Mouse (Mus musculus) gastrocnemius, postnatal 4 days (tissue): ENCODE measurements around the gene Mdh2. TPM values are rescaled to one million over a fixed set of nuclear protein-coding genes. Genes with fewer than 3 reads are reported as not detected.
A peak's percentile ranks its signal among the peaks of the same experiment; 100 is the strongest.

Experiments
- DNase-seq, 2 experiments: peaks; one replicate each; pipeline ENCODE4 v3.0.0; 2021 to 2022; ENCODE audit warnings: low spot score in 2 of 2, mixed read lengths in 2 of 2
- total RNA-seq, 2 experiments: library from RNA; stranded (reverse); gene quantifications; 2 replicates each; pipeline ENCODE4 v1.2.3; 2021

Gene Mdh2
- total RNA-seq, 2 experiments from 2014 or later: 712 to 717 TPM

DNA sequence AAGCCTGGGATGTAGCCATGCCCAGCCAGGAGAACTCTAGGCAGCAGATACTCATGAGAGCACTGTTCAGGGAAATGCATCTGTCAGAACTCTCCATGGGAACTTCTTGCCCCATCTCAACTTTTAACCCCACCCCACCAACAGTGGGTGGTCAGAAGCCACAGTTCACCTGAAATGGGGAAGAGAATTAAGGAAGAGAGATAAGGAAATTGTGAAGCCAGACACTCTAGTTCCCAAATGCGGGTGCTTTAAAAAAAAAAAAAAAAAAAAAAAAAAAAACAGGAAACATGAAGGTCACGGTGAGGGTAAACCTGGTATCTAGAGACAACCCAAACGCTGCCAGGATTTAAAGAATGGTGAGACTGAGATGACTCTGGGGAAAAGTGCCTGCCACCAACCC lies 5.8 kb upstream of the Mdh2 start:
- DNase-seq: no peak

DNA sequence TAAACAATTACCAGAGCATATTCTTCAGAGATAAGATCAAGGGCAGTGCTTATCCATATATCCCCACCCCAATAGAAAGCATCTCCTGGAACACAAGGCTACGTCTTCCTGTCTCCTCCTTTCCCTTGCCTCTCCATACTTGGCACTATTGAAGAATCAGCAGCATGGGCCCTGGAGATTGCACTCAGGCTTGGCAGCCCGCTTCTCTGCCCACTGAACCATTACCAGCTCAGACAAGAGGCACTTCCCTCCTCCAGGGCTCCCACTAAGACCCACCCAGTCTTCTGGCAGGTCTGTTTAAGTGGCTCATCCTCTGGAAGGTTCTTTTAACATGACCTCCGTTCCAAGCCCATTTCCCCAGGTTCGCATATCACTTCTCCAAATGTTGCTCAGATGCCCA lies 1.7 kb upstream of the Mdh2 start:
- DNase-seq: no peak

DNA sequence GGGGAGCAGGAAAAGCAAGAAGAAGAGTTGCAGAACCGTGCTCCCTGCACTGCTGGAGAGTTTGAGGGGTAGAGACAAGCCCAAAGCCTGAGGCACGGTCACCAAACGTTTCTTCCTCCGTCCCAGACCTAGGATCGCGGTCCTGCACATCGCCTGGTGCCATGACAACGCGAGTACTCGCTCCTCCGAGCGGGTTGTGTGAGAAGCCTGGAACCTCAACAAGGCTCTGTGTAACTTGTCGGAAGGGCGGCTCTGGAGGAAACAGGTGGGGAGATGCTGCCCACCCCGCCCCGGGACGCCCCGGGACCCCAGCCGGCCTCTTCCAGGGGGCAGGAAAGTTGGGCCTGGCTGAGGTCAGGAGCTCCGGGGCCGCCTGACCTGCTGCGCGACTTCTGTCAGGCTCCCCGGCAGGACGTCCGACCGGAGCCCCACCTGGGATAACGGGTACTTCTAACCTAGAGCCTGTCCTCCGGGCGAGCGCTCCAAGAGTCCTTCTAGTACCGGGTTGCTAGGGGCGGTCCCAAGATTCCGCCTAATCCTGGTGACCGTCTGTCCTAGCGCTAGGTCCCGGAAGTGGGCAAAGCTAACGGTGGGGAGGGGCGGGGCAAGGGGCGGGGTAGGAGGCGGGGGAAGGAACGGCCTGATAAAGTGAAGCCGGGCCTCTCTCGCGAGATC lies 347 bp upstream of the Mdh2 start, which contains the start of gene Styxl1:
Styxl1 (minus strand) TSS at position 590 of the 675 bp plus-strand sequence.
- peak in 1 of 2 experiments; percentile 52 for DNase-seq

DNA sequence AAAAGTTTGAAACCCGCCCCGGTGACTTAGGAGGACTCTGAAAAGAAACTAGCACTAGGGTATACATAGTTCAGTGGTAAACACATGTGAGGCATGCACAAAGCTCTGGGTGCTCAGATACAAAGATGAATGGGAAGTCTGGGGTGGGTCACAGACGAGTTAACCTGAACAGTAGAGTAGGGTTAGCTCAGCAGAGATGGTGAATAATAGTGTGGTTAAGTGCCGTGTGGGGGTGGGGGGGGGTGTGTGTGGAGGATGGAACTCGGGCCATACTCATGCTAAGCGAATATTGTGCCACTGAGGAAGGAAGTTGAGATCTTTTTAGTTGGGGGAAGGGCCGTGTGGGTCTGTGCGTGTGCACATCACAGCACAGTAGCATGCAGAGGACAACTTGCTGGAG lies 2.1 kb downstream of the Mdh2 start:
- no peak for DNase-seq

DNA sequence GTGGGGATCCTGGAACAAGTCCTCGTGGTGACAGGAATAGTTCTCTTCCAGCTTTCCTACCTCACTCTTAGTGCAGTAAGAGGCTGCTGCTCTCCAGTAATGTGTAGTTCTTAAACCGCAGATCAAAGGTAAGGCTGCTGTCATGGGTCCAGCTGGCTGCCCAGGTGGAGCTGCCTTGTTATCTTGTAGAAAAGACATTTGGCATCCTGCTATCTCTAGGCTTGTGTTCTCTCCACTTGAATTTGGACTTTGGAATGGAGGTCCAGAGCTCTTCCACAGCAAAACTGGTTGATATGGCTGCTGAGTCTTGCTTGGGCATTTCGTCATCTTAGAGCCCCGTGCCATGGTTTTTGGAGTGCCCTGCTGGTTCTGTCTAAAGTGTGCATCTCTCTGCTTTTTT lies 4.6 kb downstream of the Mdh2 start:
- DNase-seq: no peak

DNA sequence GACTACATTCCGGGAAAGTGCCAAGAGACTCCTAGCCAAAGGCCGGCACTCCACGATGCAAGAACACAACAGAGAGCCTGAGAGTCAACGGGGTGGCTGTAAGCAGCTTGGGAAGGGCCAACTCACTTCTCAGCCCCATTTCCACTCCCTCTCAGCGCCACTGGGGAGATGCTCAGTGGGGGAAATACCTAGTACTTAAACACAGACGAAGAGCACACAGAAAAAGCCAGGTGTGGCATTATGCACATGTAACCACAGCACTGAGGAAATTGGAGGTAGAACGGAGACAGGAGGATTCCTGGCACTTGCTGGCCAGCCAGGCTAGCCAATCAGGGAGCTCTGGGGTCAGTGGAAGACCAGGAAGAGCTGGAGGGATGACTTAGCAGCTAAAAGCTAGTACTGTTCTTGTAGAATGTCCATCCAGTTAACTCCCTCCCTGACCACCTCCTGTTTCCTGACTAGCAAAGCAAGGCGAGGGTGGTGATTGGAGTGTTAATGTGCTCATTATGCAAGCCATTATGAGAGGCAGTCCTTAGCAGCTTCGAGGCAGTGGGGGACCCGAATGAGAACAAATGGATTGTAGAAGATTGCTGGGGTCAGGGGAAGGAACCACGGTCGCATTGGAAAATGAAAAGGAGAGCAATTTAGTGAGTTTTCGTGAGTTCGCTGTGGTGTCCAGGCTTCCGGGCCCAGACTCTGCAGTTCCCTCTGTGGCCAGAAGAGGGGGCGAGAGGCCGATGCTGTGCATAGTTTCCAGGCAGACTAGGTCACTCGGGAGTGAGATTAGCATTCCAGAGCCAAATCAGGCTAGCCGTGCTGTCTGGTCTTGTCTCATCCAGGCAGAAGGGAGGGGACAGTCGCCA lies 15.9 kb downstream of the Mdh2 start:
- peak; percentile 77 to 87 for DNase-seq

DNA sequence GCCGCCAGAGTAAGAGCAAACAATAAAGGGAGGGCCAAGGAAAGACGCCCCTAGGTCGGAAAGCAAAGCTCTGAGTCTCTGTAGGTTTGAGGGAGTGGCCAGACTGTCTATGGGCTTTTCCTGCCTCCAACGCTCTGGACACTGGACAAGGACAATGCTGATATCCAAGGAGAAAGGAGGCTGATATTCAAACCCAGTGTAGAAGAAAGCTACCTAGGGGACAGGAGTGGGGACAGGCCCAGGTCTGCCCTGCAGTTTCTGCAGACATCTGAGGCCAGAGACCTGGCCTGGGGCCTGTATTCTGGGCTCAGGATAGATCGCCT lies 16.5 kb downstream of the Mdh2 start:
- no peak for DNase-seq

DNA sequence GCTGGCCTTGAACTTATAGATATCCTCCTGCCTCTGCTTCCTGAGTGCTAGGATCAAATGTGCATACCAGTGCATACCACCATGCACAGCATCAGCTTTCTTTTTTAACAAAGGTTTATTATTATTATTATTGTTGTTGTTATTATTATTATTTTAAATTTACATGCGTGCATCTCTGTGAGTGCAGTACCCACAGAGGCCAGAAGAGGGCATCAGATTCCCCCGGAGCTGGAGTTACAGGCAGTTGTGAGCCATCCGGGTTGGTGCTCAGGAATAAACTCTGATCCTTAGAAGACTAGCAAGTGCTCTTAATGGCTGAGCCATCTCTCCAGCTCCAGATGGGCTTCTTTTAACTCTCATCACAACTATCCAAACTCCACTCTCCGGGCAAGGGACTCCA lies 21.5 kb downstream of the Mdh2 start:
- no peak for DNase-seq

DNA sequence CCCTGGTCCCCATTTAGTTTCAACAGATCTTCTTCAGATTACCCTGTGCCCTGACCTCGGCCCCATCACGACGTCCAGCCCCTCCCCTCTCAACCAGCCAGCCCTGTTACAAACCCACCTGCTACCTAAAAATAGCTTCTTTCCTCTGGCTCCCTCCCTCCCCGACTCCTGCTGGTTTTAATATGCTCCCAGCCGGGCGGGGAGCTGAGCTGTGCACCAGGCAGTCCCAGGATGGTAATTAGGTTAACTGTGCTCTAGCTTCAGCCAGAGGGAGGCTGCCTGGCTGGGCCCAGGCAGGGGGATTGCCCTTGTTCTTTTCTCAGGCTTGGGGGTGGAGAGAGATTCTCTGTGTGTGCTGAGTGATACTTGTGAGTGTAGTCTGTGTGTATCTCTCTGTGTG lies 22.6 kb downstream of the Mdh2 start:
- DNase-seq: no peak

DNA sequence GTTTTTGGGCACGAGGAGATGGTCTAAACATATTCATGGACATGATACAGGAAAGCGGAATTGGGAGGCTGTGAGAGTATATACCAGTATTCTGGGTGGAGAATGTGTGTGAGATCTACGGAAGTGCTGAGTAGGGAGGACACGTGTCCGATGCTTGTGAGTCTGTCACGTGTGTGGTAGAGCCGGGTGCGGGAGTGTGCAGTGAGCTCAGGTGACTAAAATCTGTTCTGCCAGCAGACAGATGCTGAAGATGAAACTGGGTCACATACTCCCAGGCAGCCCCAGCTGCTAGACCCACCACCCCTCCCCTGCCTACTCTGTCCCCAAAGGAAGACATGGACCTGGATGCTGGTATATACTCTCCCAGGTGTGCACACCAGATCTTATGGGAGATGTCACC lies 24.4 kb downstream of the Mdh2 start:
- no peak for DNase-seq

DNA sequence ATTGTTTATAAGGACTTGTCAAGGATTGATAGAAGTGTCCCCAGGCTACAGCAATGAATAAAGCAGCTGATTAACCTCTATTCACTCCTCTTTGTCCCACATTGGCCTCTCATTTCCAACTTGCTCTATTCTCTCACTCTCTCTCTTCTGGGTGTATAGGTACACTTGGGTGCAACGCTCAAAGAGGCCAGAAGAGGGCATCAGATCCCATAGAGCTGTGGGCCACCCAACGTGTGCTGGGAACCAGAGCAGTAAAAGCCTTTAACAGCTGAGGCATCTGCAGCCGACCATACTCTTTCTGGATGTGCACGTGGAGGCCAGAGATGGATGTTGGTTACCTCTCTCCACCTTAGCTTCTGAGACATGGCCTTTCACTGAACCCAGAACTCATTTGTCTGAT lies 24.9 kb downstream of the Mdh2 start:
- no peak for DNase-seq

DNA sequence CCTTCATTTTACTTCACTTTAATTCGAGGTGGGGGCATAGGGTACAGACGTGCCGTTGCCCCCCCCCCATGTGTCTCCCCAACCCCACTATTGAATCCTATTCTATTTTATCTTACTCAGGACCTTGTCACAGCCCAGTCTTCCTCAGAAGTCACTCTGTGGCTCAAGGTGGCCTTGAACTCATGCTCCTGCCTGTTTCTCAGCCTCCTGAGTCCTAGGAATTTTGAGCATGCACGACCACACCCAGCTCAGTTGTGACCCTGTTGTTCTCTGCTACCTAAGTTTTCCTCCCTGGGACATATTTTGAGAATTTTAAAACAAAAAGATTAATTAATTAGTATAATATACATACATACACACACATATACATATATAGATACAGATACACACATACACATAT lies 25.4 kb downstream of the Mdh2 start:
- DNase-seq: no peak

DNA sequence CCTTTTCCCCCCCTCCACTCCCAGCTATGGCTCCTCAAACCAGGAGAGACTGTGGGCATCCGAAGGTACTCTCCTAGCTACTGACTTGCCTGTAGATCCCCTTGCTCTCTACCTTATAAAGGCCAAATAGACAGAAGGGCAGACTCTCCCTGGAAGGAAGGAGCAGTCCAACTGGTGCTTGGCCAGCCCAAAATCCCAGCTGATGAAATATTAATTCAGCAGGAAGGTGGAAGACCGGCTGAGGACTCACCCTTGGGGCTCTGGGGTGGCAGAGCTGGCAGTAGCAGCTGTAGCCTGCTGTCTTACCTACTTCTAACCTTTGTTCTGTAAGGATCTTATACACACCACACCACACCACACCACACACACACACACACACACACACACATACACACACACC lies 26.5 kb downstream of the Mdh2 start:
- no peak for DNase-seq

DNA sequence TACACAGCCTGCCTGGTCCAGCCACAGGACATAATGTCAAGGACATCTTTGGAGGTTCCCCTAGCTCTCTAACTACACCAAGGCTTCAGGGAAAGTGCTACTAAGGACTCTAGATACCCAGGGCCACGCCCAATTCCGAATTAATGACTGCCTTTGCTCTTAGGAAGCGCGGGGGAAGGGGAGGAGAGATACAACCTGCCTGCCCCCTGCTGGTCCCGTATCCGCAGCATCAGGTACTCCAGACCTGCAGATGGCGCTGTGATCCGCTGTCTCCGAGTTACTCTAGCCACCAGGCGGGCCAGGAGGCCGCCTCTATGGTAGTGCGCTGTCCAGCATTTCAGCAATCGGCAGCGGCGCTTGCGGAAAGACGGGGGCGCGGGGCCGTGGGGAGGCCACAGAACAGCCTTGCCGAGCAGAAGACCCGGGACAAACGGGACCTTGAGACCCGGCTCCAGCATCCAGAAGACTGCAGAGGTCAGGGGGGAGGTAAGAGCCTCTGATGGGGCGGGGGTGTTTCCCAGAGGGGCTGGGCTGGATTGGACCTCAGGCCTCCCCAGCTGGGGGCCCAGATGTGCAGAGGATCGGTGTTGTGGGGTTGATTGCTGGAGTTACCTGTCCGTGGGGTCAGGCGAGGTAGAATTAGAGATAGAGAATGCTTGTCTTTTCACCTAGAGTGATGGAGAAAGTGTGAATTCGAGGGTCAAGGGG lies 28.4 kb downstream of the Mdh2 start, which contains the start of gene Srrm3:
Srrm3 (plus strand) TSS at position 336 of the 708 bp plus-strand sequence.
- peak; percentile 86 to 91 for DNase-seq

DNA sequence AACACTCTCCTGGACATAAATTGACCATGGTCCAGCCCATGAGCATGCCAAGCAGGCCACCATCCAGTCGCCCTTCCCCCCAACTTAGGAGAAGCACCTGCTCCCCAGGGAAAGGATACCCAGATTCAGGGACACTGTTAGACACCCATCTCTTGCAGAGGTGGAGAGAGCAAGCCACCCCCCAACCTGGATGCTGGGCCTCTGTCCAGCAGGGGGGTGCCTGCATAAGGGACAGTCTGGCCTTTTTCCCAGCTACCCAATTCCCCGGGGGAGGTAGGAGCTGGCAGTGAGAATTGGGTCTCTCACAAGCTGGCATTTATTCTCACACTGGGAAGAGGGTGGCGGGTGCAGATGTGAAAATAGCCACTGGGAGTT lies 29.0 kb downstream of the Mdh2 start:
- DNase-seq: no peak

DNA sequence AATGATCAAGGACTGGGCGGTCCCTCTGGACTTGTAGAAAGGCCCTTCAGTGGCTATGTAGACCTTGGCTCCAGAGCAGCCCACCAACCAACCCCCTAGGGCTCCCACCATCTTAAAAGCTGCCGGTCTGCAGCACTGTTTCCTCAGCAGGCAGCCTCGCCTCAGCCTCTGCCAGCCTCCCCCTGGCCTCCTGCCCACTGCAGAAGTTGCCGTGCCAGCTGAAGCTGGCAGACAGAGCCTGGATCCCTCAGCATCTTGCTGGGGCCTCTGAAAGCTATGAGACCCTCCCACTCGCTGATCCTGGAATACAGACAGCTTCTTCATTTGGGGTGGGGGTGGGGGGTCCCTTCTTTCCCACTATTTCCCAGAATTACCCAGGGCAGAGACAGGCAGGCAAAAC lies 34.7 kb downstream of the Mdh2 start:
- no peak for DNase-seq

DNA sequence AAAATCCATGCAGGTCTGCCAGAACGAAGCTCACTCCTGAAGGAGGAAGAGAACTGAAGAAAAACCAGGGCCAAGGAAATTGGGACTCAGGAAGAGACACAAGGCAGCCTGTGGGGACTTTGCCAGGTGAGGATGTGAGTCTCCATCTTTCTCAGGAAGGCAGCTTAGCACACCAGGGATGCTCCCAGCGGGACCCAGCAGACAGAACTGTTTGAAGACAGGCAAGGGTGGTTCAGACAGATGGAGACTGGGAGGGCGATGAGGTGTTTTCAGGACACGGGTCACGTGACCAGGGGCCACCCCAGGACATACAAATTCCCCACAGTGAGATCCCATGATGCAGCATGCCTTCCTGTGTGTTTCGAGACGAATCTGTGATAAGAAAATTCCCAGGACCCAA lies 40.2 kb downstream of the Mdh2 start:
- DNase-seq: no peak

DNA sequence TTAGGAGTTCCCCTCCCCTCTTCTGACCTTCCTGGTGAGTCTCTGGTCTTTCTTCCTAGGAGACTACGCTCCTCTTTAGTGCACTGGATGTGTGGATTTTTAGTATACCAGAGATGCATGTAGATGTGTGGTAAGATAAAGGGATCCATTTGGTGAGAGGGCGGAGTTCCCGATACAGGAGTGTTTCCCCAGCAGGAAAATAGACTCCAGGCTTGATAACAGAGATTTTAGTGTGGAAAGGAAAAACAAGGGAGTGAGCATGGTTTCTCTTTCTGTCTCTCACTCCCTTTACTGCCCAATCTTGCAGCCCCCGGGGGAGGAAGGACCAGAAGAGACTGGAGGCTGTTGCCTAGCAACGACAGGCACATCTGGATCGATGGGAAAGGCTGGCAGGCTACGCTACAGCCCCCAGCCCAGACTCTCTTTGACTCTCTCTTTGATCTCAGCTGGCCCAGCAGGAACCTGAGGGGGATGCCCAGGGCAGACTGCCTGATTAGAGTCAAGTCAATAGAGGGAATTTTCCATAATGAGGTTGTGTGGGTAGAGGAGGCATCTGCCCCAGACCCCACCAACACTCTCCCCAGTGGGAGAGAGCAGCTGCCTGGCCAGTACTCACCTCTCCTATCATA lies 44.1 kb downstream of the Mdh2 start:
- DNase-seq: no peak

DNA sequence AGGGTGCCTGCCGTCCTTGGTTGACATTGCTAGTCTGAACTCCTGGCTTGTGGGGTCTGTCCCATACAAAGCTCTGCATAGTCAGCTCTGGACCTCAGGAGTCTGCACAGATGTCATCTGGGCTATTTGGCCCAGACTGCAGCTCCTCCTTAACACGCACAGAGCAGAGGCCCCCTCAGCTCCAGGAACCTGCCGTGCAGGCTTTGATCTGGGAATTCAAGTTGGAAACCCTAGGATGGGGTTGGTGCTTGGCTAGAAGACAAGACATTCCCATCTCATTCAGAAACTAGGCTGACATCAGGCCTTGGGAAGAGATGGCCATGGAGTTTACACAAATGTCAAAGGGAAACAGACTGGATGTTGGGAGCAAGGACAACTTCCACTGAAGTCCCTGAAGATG lies 46.2 kb downstream of the Mdh2 start:
- DNase-seq: no peak

DNA sequence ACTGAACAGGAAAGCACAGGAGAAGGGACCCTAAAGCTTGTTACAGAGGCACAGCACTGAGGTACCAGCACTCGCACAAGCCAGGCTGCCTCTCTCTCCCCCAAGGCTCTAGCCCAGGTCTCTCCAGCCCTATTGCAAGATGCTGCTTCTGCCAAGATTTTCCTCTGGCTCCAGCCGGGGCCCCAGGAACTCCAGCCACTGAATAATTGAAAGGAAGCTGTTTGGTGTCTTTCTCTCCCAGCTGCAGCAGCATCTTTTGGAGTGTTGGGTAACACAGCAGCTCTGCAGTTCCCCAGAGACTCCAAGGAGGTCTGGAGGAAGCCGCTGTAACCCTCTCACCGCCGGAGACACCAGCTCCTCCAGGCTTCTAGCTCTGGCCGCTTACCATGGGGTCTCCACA lies 47.9 kb downstream of the Mdh2 start:
- DNase-seq: no peak

DNA sequence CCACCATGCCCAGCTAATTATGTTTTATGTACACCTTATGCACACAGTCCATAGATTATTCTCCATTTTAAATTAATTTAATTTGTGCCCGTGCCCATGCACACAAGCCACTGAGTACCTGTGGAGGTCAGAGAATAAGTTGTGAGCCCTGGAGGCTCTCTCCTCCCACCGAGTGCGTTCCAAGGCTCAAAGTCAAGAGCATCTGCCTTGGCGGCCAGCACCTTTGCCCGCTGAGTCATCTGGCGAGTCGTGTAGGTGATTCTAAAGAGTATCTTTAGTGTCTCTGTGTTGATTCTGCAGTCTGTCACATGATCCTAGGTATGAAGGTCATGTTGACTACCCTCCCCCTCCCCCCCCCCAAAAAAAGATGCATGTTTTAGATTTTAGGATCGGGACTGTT lies 51.1 kb downstream of the Mdh2 start:
- no peak for DNase-seq

DNA sequence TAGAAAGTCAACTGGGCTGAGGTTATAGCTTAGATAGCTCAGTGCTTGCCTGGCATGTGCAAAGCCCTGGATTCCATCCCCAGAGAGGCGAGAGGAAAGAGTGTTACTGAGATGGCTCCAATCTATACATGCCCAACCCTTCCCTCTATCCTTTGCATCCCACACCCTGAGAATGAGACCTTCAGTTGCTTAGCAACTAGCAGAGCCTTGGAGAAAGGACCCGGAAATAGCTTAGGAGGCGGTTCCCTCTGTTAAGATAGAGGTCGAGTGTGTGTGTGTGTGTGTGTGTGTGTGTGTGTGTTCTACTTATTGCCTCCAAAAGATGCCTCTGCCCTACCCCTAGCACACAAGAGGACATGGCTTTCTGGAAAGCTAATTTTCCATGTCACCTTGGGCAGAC lies 54.4 kb downstream of the Mdh2 start:
- DNase-seq: no peak
